Mouse (Mus musculus): ENCODE data around the gene Brd3.

- TF ChIP-seq CTCF (IDR thresholded peaks at IDR 0.05; ENCODE audit: control insufficient read depth, insufficient read depth, low read length) (no peak), POLR2A (IDR thresholded peaks at IDR 0.05; ENCODE audit: borderline replicate concordance, control insufficient read depth, low read depth, low read length) (no peak)
Measured at GRCm38 (mm10) chr2:27432599-27432998, 74.9 kb downstream of the Brd3 start.
